Mouse (Mus musculus): Measurements from ENCODE around the gene Traf5.

DNA sequence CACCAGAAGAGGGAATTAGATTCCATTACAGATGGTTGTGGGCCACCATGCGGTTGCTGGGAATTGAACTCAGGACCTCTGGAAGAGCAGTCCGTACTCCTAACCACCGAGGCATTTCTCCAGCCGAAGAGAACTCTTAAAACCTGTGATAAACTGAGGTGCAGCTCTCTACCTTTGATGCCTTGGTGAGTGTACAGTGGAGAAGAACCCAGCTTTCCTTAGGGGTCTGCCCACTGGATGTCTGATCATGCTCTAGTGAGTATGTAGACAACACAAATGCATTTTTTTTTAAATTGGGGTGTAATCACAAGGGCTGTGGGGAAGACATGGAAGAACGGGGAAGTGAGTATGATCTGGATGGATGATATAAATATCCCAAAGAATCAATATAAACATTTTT, 3.3 kb upstream of the Traf5 start:
- TF ChIP-seq CTCF (conservative IDR thresholded peaks at IDR 0.05; ENCODE audit: low read length) = no peak
- no peak for TF ChIP-seq NANOG (IDR thresholded peaks at IDR 0.05; ENCODE audit: borderline replicate concordance, low read length)
